8 mouse cellular contexts compared by ENCODE assay signal in the genomic region with DNA sequence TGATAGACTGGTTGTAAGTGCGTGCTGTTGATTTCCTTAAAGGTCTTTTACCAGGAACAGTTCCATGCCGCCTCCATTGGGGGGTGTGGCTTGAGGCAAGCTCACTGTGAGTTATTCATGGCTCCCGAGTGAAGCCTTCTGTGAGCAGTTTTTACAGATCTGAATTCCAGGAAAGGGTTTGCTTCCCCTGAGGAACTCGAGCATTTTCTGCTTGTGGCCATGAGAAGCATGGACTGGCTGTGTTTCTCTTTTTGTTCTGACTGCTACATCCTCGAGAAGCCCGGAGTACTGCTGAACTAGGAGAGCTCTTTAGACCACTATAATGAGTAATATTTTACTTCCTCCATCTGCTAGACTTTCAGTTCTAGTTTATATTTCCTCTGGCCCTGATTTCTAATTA.
DNase-seq lines count a peak whose midpoint lies in the region; ATAC-seq lines count a peak whose summit lies in the region.

No protein-coding gene starts in this region.

- peaks cover 13% of the 10 kb centered on the region for H3K4me1 ChIP-seq in forebrain, embryonic 14.5 days (ENCODE audit: control insufficient read depth, insufficient read depth, low read length)
- peaks cover 11% of the 10 kb centered on the region; the same call in 1 of the 2 replicates for H3K4me1 ChIP-seq in forebrain, embryonic 16.5 days (replicated peaks; ENCODE audit: control insufficient read depth, insufficient read depth, low read length)
- H3K4me1 ChIP-seq in limb, embryonic 15.5 days, result peaks cover 38% of the 10 kb centered on the region
- H3K4me1 ChIP-seq in hindbrain, embryonic 12.5 days, result peaks cover 22% of the 10 kb centered on the region

- no peak overlapping the region for H3K4me2 ChIP-seq in forebrain, embryonic 14.5 days (ENCODE audit: low read length)
- H3K4me2 ChIP-seq in forebrain, embryonic 16.5 days (ENCODE audit: low read length), result no peak overlapping the region
- no peak overlapping the region for H3K4me2 ChIP-seq in limb, embryonic 15.5 days
- H3K4me2 ChIP-seq in hindbrain, embryonic 12.5 days (replicated peaks), result no peak overlapping the region

- ATAC-seq in forebrain, embryonic 14.5 days, result no peak
- no peak for ATAC-seq in forebrain, embryonic 16.5 days
- ATAC-seq in limb, embryonic 15.5 days (ENCODE audit: insufficient number of reproducible peaks, low FRiP score, low TSS enrichment, low read depth), result no peak
- no peak for ATAC-seq in hindbrain, embryonic 12.5 days (ENCODE audit: low FRiP score)

- WGBS in forebrain, embryonic 14.5 days, result 47% methylated on average over 6 of the region's 6 CpGs
- 44% methylated on average over 6 of the region's 6 CpGs for WGBS in forebrain, embryonic 16.5 days
- 17% methylated on average over 6 of the region's 6 CpGs for WGBS in limb, embryonic 15.5 days
- 40% methylated on average over 6 of the region's 6 CpGs for WGBS in hindbrain, embryonic 12.5 days

- no peaks in the 10 kb centered on the region for H3K36me3 ChIP-seq in forebrain, embryonic 14.5 days (ENCODE audit: control insufficient read depth, insufficient read depth, low read length)
- H3K36me3 ChIP-seq in forebrain, embryonic 16.5 days (ENCODE audit: control insufficient read depth, insufficient read depth), result no peaks in the 10 kb centered on the region
- 0 out of 2 replicates have a peak, but pooled peaks cover 4% of the 10 kb centered on the region for H3K36me3 ChIP-seq in limb, embryonic 15.5 days
- H3K36me3 ChIP-seq in hindbrain, embryonic 12.5 days, result no peaks in the 10 kb centered on the region

- no peaks in the 10 kb centered on the region for H3K9me3 ChIP-seq in forebrain, embryonic 14.5 days (replicated peaks; ENCODE audit: control insufficient read depth, low read length)
- H3K9me3 ChIP-seq in forebrain, embryonic 16.5 days (ENCODE audit: control insufficient read depth, low read length), result no peaks in the 10 kb centered on the region
- no peaks in the 10 kb centered on the region for H3K9me3 ChIP-seq in limb, embryonic 15.5 days
- no peaks in the 10 kb centered on the region for H3K9me3 ChIP-seq in hindbrain, embryonic 12.5 days (replicated peaks)

- peak; percentile 42 for DNase-seq in forebrain, embryonic 14.5 days (ENCODE audit: low spot score)
- DNase-seq in urinary bladder, postnatal 14 days (ENCODE audit: low spot score), result peak; percentile 50
- DNase-seq in urinary bladder, postnatal 4 days (ENCODE audit: low spot score in 2 of 2), result no peak
- DNase-seq in heart, postnatal 4 days, result peak; percentile 58
- no peak for DNase-seq in cerebellum, postnatal 36 days

- H3K4me3 ChIP-seq in forebrain, embryonic 14.5 days (ENCODE audit: low read depth, low read length), result no peak overlapping the region
- no peak overlapping the region for H3K4me3 ChIP-seq in forebrain, embryonic 16.5 days (replicated peaks; ENCODE audit: low read length)
- no peak overlapping the region for H3K4me3 ChIP-seq in limb, embryonic 15.5 days
- H3K4me3 ChIP-seq in hindbrain, embryonic 12.5 days, result no peak overlapping the region

- H3K9ac ChIP-seq in forebrain, embryonic 14.5 days (ENCODE audit: low read length), result no peak overlapping the region
- H3K9ac ChIP-seq in forebrain, embryonic 16.5 days (replicated peaks; ENCODE audit: low read depth, low read length), result no peak overlapping the region
- H3K9ac ChIP-seq in limb, embryonic 15.5 days, result no peak overlapping the region
- no peak overlapping the region for H3K9ac ChIP-seq in hindbrain, embryonic 12.5 days

- H3K27me3 ChIP-seq in forebrain, embryonic 14.5 days (replicated peaks; ENCODE audit: control insufficient read depth, insufficient read depth, low read length), result no peaks in the 10 kb centered on the region
- H3K27me3 ChIP-seq in forebrain, embryonic 16.5 days (replicated peaks; ENCODE audit: control insufficient read depth, insufficient read depth, low read length), result no peaks in the 10 kb centered on the region
- H3K27me3 ChIP-seq in limb, embryonic 15.5 days, result no peaks in the 10 kb centered on the region
- H3K27me3 ChIP-seq in hindbrain, embryonic 12.5 days, result no peaks in the 10 kb centered on the region

- H3K27ac ChIP-seq in forebrain, embryonic 14.5 days (ENCODE audit: low read depth, low read length), result no peak overlapping the region
- no peak overlapping the region for H3K27ac ChIP-seq in forebrain, embryonic 16.5 days (ENCODE audit: low read length)
- H3K27ac ChIP-seq in limb, embryonic 15.5 days, result peak overlapping the region; percentile 64; the same call in 1 of the 2 replicates
- H3K27ac ChIP-seq in hindbrain, embryonic 12.5 days, result no peak overlapping the region

Comparison
In these comparisons a context has a peak if more than half of its experiments do, and no peak if none do; other contexts are left out.
1. DNase-seq: peak in forebrain, embryonic 14.5 days (single experiment), urinary bladder, postnatal 14 days (single experiment) and heart, postnatal 4 days (single experiment); none in urinary bladder, postnatal 4 days (0 of 2) and cerebellum, postnatal 36 days (0 of 2).